25 mouse cellular contexts compared by ENCODE assay signal in the genomic region with DNA sequence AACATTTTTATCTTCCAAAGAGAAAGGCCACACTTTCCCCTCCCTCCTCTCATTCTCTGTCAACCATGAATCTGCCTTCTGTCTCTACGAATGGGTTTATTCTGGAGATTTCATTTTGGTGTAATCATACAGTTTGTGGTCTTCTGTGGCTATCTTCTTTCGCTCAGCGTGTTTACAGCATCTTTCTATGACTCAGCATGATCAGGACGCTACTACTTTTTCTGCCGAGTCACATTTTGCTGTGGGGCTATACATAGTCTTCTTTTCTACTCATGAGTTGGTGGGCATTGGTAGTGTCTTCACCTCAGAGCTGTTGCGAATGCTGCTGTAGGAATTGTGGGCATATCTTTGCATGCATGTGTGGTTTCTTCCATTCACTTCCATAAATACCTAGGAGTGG.
DNase-seq lines count a peak whose midpoint lies in the region; ATAC-seq and TF ChIP-seq lines count a peak whose summit lies in the region.
"Had no signal": no experiment of that assay in that cellular context is flagged by ENCODE, and none has a peak within 500 bp of the region (broad histone marks: within the 10 kb centered on the region; RNA-seq: fewer than 3 reads in every experiment).

No protein-coding gene starts in this region.

- no peak overlapping the region for H3K9ac ChIP-seq in liver, embryonic 11.5 days (ENCODE audit: low read depth, low read length)
- no peak overlapping the region for H3K9ac ChIP-seq in liver, postnatal 0 days (replicated peaks)
- no peak overlapping the region for H3K9ac ChIP-seq in ES-E14 (ENCODE audit: insufficient read depth, low read depth, low read length, poor library complexity, severe bottlenecking)
- H3K9ac ChIP-seq in lung, postnatal 0 days (replicated peaks; ENCODE audit: low read depth), result no peak overlapping the region
- H3K9ac ChIP-seq: embryonic facial prominence, embryonic 12.5 days; forebrain, embryonic 12.5 days; limb, embryonic 15.5 days; midbrain, embryonic 13.5 days; stomach, embryonic 15.5 days had no signal

- H3K4me1 ChIP-seq in liver, embryonic 11.5 days (replicated peaks; ENCODE audit: control insufficient read depth, insufficient read depth, low read length), result no peaks in the 10 kb centered on the region
- H3K4me1 ChIP-seq in liver, postnatal 0 days (ENCODE audit: insufficient read depth), result no peaks in the 10 kb centered on the region; the same call in 1 of the 2 replicates
- no peaks in the 10 kb centered on the region for H3K4me1 ChIP-seq in ES-E14 (ENCODE audit: control insufficient read depth in 2 of 2, insufficient read depth in 2 of 2, low read length in 2 of 2, poor library complexity in 1 of 2)
- no peaks in the 10 kb centered on the region; the same call in 1 of the 2 replicates for H3K4me1 ChIP-seq in lung, postnatal 0 days (ENCODE audit: insufficient read depth, low read depth, low read length)
- H3K4me1 ChIP-seq: forebrain, embryonic 12.5 days; megakaryocyte, embryonic 14.5 days; midbrain, embryonic 13.5 days had no signal

- in situ Hi-C loops in ES-E14 (cut with MboI; ENCODE audit: low sequenced_read_pairs in 2 of 2, unreplicated experiment in 2 of 2), result no loop called here

- H3K9me3 ChIP-seq in liver, embryonic 11.5 days (ENCODE audit: control insufficient read depth, low read length), result no peaks in the 10 kb centered on the region
- H3K9me3 ChIP-seq in liver, postnatal 0 days (ENCODE audit: low read length), result no peaks in the 10 kb centered on the region
- no peaks in the 10 kb centered on the region for H3K9me3 ChIP-seq in ES-E14 (ENCODE audit: control insufficient read depth, insufficient read depth, low read depth, low read length)
- no peaks in the 10 kb centered on the region for H3K9me3 ChIP-seq in lung, postnatal 0 days (ENCODE audit: low read length)
- H3K9me3 ChIP-seq: embryonic facial prominence, embryonic 12.5 days; forebrain, embryonic 12.5 days; hindbrain, embryonic 10.5 days; limb, embryonic 15.5 days; midbrain, embryonic 13.5 days; stomach, embryonic 15.5 days had no signal

- WGBS in liver, embryonic 11.5 days, result 69% methylated on average over 6 of the region's 6 CpGs
- 74% methylated on average over 6 of the region's 6 CpGs for WGBS in liver, postnatal 0 days (ENCODE audit: insufficient replicate concordance)
- WGBS in lung, postnatal 0 days, result 90% methylated on average over 6 of the region's 6 CpGs

- TF ChIP-seq CTCF in liver, postnatal 0 days (IDR thresholded peaks at IDR 0.05; ENCODE audit: low read depth), result no peak
- TF ChIP-seq CTCF in lung, postnatal 0 days (IDR thresholded peaks at IDR 0.05), result no peak

- H3K36me3 ChIP-seq in liver, embryonic 11.5 days (ENCODE audit: control insufficient read depth, insufficient read depth, low read length), result no peaks in the 10 kb centered on the region
- no peaks in the 10 kb centered on the region for H3K36me3 ChIP-seq in liver, postnatal 0 days (replicated peaks; ENCODE audit: insufficient read depth, low read length)
- no peaks in the 10 kb centered on the region for H3K36me3 ChIP-seq in ES-E14 (ENCODE audit: control insufficient read depth, insufficient read depth, low read length, poor library complexity, severe bottlenecking)
- H3K36me3 ChIP-seq in lung, postnatal 0 days (ENCODE audit: insufficient read depth, low read length), result no peaks in the 10 kb centered on the region
- H3K36me3 ChIP-seq: embryonic facial prominence, embryonic 12.5 days; forebrain, embryonic 12.5 days; hindbrain, embryonic 10.5 days; limb, embryonic 15.5 days; midbrain, embryonic 13.5 days; stomach, embryonic 15.5 days had no signal

- ATAC-seq in liver, embryonic 11.5 days (replicated peaks; ENCODE audit: low FRiP score), result peak; percentile 29
- no peak for ATAC-seq in liver, postnatal 0 days
- peak; percentile 57; the same call in 1 of the 2 replicates for ATAC-seq in erythroblast, adult 5-6 weeks (replicated peaks; ENCODE audit: low FRiP score, poor library complexity, severe bottlenecking)
- no peak for ATAC-seq in lung, postnatal 0 days
- ATAC-seq: hindbrain, embryonic 16.5 days; intestine, embryonic 16.5 days; midbrain, embryonic 13.5 days; Patski had no signal

- H3K27me3 ChIP-seq in liver, embryonic 11.5 days (replicated peaks; ENCODE audit: control insufficient read depth, insufficient read depth, low read length), result no peaks in the 10 kb centered on the region
- no peaks in the 10 kb centered on the region for H3K27me3 ChIP-seq in liver, postnatal 0 days (ENCODE audit: insufficient read depth, low read length)
- H3K27me3 ChIP-seq in lung, postnatal 0 days (replicated peaks; ENCODE audit: insufficient read depth, low read length), result no peaks in the 10 kb centered on the region
- H3K27me3 ChIP-seq: embryonic facial prominence, embryonic 12.5 days; forebrain, embryonic 12.5 days; limb, embryonic 15.5 days; midbrain, embryonic 13.5 days; Patski; stomach, embryonic 15.5 days had no signal

- TF ChIP-seq EP300 in liver, postnatal 0 days (IDR thresholded peaks at IDR 0.05; ENCODE audit: low read depth), result no peak
- TF ChIP-seq EP300 in lung, postnatal 0 days (IDR thresholded peaks at IDR 0.05), result no peak

- H3K4me3 ChIP-seq in liver, embryonic 11.5 days (ENCODE audit: low read depth, low read length), result no peak overlapping the region
- H3K4me3 ChIP-seq in liver, postnatal 0 days (ENCODE audit: low read depth, low read length), result no peak overlapping the region
- no peak overlapping the region for H3K4me3 ChIP-seq in ES-E14 (ENCODE audit: insufficient read depth in 1 of 2, low read depth in 1 of 2, low read length in 2 of 2, poor library complexity in 1 of 2, severe bottlenecking in 1 of 2)
- no peak overlapping the region for H3K4me3 ChIP-seq in lung, postnatal 0 days (ENCODE audit: low read depth, low read length)
- H3K4me3 ChIP-seq: embryonic facial prominence, embryonic 12.5 days; erythroblast, embryonic 14.5 days; forebrain, embryonic 12.5 days; hindbrain, embryonic 10.5 days; limb, embryonic 15.5 days; megakaryocyte, embryonic 14.5 days; midbrain, embryonic 13.5 days; stomach, embryonic 15.5 days had no signal

- no peak overlapping the region for H3K27ac ChIP-seq in liver, embryonic 11.5 days (ENCODE audit: low read depth, low read length)
- no peak overlapping the region for H3K27ac ChIP-seq in liver, postnatal 0 days (ENCODE audit: low read depth)
- H3K27ac ChIP-seq in ES-E14 (ENCODE audit: insufficient read depth, low read depth, low read length, poor library complexity, severe bottlenecking), result no peak overlapping the region
- H3K27ac ChIP-seq in lung, postnatal 0 days (ENCODE audit: low read length), result no peak overlapping the region
- H3K27ac ChIP-seq: embryonic facial prominence, embryonic 12.5 days; forebrain, embryonic 12.5 days; hindbrain, embryonic 10.5 days; limb, embryonic 15.5 days; midbrain, embryonic 13.5 days; stomach, embryonic 15.5 days had no signal

- no peak overlapping the region for H3K4me2 ChIP-seq in liver, embryonic 11.5 days
- H3K4me2 ChIP-seq in liver, postnatal 0 days (ENCODE audit: low read depth, low read length), result no peak overlapping the region
- no peak overlapping the region for H3K4me2 ChIP-seq in lung, postnatal 0 days (replicated peaks; ENCODE audit: low read depth, low read length)
- H3K4me2 ChIP-seq: embryonic facial prominence, embryonic 12.5 days; forebrain, embryonic 12.5 days; limb, embryonic 15.5 days; midbrain, embryonic 13.5 days; stomach, embryonic 15.5 days had no signal

- DNase-seq in liver, embryonic 11.5 days (ENCODE audit: low spot score), result no peak
- no peak for DNase-seq in liver, postnatal 0 days
- no peak for DNase-seq in ES-E14 (ENCODE audit: low read depth, low spot score)
- DNase-seq in lung, postnatal 14 days, result no peak
- no peak for DNase-seq in lung, postnatal 0 days (ENCODE audit: low spot score)
- DNase-seq in kidney, adult 11 months, result no peak
- DNase-seq: cerebellum, adult 11-12 months; cerebellum, postnatal 10 days; gastrocnemius, postnatal 25 days; heart, postnatal 10 days; kidney, postnatal 4 days; layer of hippocampus, adult 9-11 months; lung, postnatal 10 days had no signal

TF ChIP-seq in ES-E14, 5 proteins besides CTCF, POLR2A, EP300 and RAD21:
- no peak for TF ChIP-seq CHD2 (IDR thresholded peaks at IDR 0.05; ENCODE audit: low read depth, low read length)
- TF ChIP-seq ZNF384 (IDR thresholded peaks at IDR 0.05; ENCODE audit: low read depth, low read length), result no peak
- no peak for TF ChIP-seq HCFC1 (IDR thresholded peaks at IDR 0.05; ENCODE audit: borderline replicate concordance, insufficient read depth, low read length)
- no peak for TF ChIP-seq ZC3H11A (IDR thresholded peaks at IDR 0.05; ENCODE audit: borderline replicate concordance, low read depth, low read length)
- TF ChIP-seq MAFK (IDR thresholded peaks at IDR 0.05; ENCODE audit: insufficient read depth, low read depth, low read length), result 0 out of 2 replicates have a peak, but pooled peaks have one; percentile 29

Comparison
In these comparisons a context has a peak if more than half of its experiments do, and no peak if none do; other contexts are left out.
1. ATAC-seq: peak in liver, embryonic 11.5 days (single experiment) and erythroblast, adult 5-6 weeks (single experiment); none in liver, postnatal 0 days (single experiment) and lung, postnatal 0 days (single experiment).